Mouse (Mus musculus) liver, embryonic 14.5 days (tissue): Measurements from ENCODE around the gene Tex38.

Source experiments
- CTCF ChIP-seq: IDR thresholded peaks from 2 replicates; pipeline ENCODE4 v1.5.1; 2016; ENCODE audit warnings: antibody characterized with exemption, low read depth, control low read depth
- EP300 ChIP-seq: IDR thresholded peaks from 2 replicates; pipeline ENCODE4 v1.6.1; 2016; ENCODE audit warnings: antibody characterized with exemption, low read depth

- no peak; the same call in 1 of the 2 replicates for TF ChIP-seq EP300
- TF ChIP-seq CTCF, result peak; percentile 68
Observed at GRCm38 (mm10) chr4:115737551-115738041, 43.2 kb downstream of the Tex38 start, which contains the start of gene Efcab14.
